Mouse (Mus musculus): ENCODE measurements at regions not wholly inside any gene's neighbourhood (a gene's known extent, or its start where the extent isn't known, plus 50 kb on each side); places are given as distances from the start of the nearest gene placed in this dataset.

DNA sequence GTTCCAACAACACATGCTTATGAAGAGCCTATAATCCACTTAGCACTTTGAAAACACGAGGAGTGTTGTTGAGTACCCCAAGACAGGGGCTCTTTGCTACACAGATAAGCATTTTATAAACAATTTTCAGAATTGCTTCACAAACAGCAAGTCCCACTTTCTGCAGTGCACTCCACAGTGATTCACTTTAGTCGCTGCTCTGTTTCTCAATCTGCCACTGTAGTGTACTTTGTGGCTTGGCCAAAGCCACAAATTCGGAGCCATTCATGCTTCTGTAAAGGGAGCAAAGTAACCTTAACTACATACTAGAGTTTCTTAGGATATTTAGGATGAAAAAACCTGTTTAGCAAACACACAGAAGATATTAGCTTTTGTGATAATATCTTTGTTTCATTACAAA lies 1226.5 kb upstream of the Luzp2 start:
- DNase-seq = peak; percentile 3
